Mouse (Mus musculus) testis, adult 2 months (tissue): ENCODE results near the gene Tkfc.

ENCODE experiments used
- CTCF ChIP-seq: fragments of 200-500 bp; IDR thresholded peaks from 2 replicates; pipeline ENCODE4 v1.5.1; 2012; ENCODE audit warnings: low read depth, mild to moderate bottlenecking, inconsistent platforms, low read length, moderate library complexity; ENCODE audit not compliant: control insufficient read depth, insufficient read depth, insufficient replicate concordance
- POLR2A ChIP-seq: fragments of 200-500 bp; IDR thresholded peaks from 2 replicates; pipeline ENCODE4 v1.6.1; 2012; ENCODE audit warnings: low read depth, mild to moderate bottlenecking, inconsistent platforms, low read length, moderate library complexity; ENCODE audit not compliant: control insufficient read depth

GRCm38 (mm10) chr19:10585112-10585511, 20.3 kb downstream of the Tkfc start:
- no peak for TF ChIP-seq CTCF
- TF ChIP-seq POLR2A, result no peak
